Mouse (Mus musculus): ENCODE measurements around the gene Srcin1.

The Srcin1 gene

GRCm38 (mm10) chr11:97534442-97535307 is 41.3 kb downstream of the Srcin1 start:
- no peak for DNase-seq (ENCODE audit: low read depth, low spot score)

GRCm38 (mm10) chr11:97533653-97534052 is 42.3 kb downstream of the Srcin1 start:
- DNase-seq (ENCODE audit: low read depth, low spot score), result no peak

GRCm38 (mm10) chr11:97532950-97533582 is 42.9 kb downstream of the Srcin1 start:
- DNase-seq (ENCODE audit: low read depth, low spot score), result no peak

GRCm38 (mm10) chr11:97532354-97532753 is 43.6 kb downstream of the Srcin1 start:
- DNase-seq (ENCODE audit: low read depth, low spot score), result no peak

DNA sequence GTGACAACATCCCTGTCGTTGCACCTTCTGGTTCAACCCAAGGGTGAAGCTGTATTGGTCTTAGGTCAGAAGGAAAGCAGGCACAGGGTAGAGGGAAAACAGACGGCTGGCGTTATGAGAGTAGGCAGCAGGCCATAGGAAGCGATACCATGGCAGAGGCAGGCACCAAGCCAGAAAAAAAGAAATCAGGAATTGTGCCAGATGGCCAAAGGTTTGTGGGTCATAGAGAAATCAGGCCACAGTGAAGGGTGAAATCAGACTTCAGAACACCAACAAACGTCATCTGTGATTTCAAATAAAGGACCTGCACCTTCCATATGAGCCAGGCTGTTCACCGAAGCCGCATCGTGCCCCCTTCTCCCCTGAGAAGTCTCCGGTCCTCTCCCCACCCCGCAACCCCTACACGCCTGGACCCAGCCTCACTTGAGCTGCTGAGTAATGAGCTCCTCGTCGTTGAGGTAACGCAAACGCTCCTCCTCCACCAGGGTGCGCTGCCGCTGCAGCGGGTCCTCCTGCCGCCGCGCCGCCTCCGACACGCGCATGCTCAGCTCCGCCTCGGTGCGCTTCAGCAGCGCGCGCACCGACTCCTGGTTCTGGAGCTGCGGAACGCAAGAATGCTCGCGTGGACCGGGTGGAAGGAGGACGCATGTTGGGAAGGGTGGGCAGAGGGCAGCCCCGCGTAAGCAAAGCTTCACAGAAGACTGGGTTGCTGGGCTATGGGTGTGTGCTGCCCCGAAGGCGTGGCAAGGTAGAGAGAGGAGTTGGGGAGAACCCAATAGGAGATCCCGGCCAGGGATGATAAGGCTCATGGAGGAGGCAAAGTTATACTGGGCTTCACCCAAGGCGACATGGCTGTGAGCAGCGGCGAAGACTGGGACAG is 44.4 kb downstream of the Srcin1 start:
- DNase-seq (ENCODE audit: low read depth, low spot score), result peak; percentile 74

GRCm38 (mm10) chr11:97530961-97531360 is 45.0 kb downstream of the Srcin1 start:
- no peak for DNase-seq (ENCODE audit: low read depth, low spot score)

GRCm38 (mm10) chr11:97530069-97530468 is 45.9 kb downstream of the Srcin1 start:
- DNase-seq (ENCODE audit: low read depth, low spot score), result no peak

DNA sequence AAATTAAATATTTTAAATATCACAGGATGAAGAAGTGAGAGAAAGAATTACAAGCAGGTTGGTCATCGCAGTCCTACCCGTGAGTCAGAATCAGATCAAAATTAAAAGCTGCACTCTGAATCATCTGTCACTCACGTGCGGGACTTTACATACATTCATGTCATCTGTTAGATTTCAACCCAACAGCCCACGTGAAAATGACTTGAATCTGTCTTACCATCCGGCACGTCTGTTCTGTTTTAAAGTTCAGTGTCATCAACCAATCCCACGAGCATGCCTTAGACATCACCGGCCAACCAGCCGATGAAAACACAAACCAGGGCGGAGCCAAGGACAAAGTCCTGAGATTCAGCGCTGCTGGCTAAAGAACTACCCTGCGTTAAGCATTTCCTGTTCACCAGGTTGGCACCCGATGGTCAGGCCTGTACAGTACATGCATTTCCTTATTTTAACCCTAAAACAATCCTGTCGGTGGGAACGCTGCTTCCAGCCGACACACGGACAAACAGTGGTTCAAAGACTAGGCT is 47.6 kb downstream of the Srcin1 start:
- DNase-seq (ENCODE audit: low read depth, low spot score), result no peak

DNA sequence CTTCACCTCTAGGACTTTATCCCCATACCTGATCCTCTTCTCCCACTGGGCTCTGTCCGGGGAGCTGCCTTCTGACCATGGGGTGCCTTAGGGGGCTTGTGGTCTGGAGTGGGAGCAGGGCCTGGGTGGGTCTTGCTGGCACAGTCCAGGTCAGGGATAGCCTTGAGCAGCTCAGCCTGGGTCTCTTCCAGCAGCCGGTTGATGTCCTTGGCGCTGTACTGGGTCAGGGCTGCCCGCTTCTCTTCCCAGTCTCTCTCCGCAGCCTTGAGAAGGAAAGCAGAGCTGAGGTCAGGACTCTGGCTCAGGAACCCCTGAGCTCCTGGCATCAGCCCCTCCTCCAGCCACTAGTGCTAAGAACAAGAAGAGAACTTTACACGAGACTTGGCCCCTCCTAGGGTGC is 50.7 kb downstream of the Srcin1 start:
- no peak for DNase-seq (ENCODE audit: low read depth, low spot score)

GRCm38 (mm10) chr11:97524306-97524705 is 51.7 kb downstream of the Srcin1 start:
- DNase-seq (ENCODE audit: low read depth, low spot score), result no peak

DNA sequence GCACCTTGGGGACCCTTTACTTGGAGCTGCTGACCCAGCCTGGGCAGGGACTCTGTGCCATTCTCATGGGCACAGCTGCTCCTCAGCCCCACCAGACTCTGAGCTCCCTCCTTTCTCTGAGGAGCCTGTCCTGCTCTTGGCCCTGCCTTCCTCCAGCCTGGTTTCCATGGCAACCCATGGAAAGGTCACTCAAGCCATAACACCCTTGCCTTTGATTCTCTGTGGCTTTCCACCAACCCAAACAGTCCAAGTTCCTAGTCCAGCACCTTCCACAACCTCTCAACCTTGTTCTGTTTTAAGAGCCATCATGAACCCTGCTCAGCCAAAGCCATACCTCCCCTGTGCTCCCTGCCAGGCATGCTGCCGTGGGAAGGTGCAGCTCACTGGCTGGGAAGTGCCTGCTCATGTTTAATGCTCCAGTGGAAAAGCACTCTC is 52.1 kb downstream of the Srcin1 start:
- no peak for DNase-seq (ENCODE audit: low read depth, low spot score)

GRCm38 (mm10) chr11:97523107-97523506 is 52.9 kb downstream of the Srcin1 start:
- no peak for DNase-seq (ENCODE audit: low read depth, low spot score)

DNA sequence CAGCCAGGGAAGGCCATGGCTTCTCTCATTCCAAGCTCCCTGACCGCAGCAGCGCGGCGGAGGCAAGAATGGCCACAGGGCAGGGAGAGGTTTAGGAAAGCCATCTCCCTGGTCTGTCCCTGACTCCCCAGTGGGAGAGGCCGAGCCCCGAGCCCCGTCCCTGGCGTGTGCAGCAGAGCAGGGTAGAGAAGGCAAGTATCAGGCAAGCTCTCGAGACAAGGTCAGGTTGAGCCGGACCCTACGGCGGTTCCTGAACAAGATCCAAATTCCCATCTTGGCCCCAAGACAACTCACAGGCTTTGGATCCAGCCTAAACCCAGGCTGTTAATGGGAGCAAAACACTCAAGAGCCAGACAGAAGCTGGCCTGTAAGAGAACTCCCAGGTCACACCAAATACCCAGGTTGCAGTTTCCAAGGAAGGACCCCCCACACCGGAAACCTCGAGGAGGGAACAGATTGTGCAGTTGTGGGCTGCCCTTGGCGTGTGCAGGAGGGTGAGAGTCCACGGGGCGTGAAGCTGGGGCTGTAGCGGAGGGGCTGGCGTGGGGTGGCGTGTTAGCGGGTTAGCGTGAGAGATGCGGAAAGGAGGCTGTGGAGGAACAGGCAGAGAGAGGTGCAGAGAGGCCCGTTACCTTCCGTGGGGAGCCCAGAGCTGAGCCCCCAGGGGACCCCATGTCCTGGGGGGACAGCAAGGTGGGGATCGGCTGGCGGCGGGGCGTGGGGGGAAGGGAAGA is 54.1 kb downstream of the Srcin1 start:
- DNase-seq (ENCODE audit: low read depth, low spot score), result no peak

GRCm38 (mm10) chr11:97520541-97520940 is 55.4 kb downstream of the Srcin1 start:
- no peak for DNase-seq (ENCODE audit: low read depth, low spot score)

DNA sequence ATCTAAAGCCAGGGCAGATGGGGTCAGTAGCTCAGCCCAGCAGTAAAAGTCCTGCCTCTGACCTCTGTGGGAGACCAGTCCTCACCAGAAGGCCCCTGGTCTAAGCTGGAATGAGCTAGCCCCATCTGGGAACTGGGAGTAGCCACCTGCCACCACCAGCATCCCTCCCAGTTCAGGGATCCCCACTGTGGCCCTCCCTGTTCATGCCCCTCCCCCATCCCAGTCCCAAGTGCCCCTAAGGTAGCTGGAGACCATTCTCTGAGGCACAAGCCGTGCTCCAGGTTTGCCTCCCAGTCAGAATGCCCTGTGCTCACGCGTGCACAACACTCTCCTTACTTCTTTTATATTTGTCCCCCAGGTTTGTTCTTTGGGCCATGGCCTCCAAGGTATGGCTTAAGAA is 62.9 kb downstream of the Srcin1 start:
- DNase-seq (ENCODE audit: low read depth, low spot score), result no peak

DNA sequence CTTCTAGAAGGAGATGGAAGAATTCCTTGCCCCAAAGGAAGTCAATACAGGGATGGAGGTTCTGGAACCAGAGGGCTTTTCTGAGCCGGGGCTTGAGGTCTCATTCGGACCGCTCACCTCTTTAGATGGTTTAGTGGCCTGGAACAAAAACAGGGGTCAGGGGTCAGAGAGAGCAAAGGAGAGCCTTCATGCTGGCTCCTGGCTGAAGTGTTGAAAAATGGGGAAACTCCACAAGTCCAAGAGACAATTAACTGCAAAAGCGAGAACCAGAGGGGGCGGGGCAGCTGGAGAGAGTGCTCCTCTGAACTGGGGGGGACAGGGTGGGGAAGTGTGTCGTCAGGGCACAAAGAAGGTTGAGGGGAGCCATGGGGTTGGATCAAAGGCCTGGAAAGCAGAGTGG is 63.5 kb downstream of the Srcin1 start:
- DNase-seq (ENCODE audit: low read depth, low spot score), result no peak

GRCm38 (mm10) chr11:97511661-97512369 is 64.2 kb downstream of the Srcin1 start:
- no peak for DNase-seq (ENCODE audit: low read depth, low spot score)

- DNase-seq (ENCODE audit: low read depth, low spot score), result no peak
Observed at GRCm38 (mm10) chr11:97510966-97511660, 64.9 kb downstream of the Srcin1 start.

DNA sequence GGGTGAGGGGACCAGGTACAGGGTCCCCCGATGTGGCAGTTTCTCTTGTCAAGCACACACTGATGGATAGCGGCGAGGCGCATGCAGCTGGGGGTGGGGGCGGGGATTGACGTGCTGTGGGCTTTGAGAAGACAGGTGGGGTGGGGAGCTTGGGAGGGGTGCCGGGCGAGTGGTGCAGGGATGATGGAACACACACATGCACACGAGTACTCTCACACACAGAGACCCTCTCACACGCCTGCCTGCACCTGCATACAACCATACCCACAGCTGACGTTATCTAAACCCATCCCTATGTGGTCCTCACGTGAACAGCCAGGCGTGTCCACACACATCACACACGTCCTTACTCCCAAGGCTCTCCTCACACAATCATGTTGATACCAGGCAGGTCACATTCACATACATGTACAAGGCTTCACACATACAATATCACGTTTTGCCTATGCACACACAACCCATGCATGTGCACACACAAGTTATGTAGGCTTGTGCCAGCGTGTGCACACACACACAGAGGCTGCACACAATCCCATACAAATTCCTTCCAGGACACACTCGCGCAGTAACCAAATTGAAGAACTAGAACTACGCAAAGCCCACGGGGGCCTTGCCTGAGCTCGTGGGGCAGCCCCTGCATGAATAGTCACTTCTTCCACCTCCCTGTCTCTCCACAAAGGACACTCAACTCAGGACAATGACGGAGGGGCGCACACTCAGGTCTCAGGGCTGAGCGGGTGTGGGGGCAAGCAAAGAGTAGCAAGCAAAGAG is 66.1 kb downstream of the Srcin1 start:
- no peak for DNase-seq (ENCODE audit: low read depth, low spot score)

Data from brain, embryonic 18.5 days (tissue).